Mouse (Mus musculus): ENCODE data around the gene Pnpla2. TPM values are rescaled to one million over a fixed set of nuclear protein-coding genes. Genes with fewer than 3 reads are reported as not detected.
A peak's percentile ranks its signal among the peaks of the same experiment; 100 is the strongest.

The Pnpla2 gene
- polyA plus RNA-seq, 1 experiment = not detected

DNA sequence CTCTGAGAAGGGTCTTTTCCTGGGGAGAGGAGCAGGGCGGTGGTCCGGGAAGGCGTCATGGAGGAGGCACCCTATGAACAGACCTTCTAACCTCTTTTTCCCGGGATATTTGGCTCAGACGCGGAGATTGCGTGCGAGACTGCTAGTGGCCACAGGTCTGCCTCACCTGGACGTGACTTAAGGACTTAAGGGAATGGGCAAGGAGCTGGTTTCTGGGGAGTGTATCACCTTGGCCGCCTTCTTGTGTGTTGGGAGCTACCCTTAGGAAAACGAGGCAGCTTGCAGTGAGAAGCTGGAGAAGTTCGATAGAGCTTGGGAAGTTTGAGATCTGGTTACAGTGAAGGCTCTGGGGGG lies 20.8 kb downstream of the Pnpla2 start:
- WGBS = 9% methylated on average over 12 of the region's 12 CpGs
- no peak overlapping the region for H3K27ac ChIP-seq (ENCODE audit: insufficient read depth, low read depth, low read length)

DNA sequence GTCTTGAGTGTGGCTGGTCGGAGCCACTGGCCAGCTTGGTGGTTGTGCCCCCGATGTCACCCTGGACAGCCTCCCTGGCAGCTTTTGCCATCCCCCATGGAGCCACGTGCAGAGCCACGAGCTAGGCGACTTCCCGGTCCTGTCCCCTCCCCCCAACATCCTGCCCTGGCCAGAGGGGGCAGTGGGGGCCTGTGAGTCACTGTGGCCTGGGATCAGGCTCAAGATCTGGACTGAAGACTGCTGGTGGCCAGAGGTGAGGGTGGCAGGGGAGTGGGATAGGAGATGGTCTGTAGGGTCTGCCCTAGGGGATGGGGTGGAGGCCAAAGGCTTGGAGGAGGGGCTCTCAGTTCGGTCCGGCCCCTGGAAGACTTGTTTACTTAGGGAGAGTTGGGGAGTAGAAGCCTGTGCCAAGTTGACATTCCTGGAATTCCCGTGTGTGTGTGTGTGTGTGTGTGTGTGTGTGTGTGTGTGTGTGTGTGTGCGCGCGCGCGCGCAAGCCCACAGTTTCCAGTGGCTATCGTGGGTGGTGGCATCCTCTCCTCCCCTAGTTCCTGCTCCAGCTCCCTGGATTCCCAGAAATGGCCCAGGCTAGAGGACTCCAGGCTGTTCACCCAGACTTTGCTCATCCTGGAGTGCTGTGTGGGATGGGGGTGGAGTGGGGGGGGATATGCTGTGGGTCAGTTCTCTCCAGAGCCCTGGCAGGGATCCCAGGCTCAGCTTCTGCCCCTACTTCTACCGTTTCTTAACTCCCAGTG lies 21.4 kb downstream of the Pnpla2 start:
- 3% methylated on average over 17 of the region's 17 CpGs for WGBS

More for the DNA sequence above, 20.8 kb downstream of the Pnpla2 start:
- TF ChIP-seq CTCF (IDR thresholded peaks at IDR 0.05; ENCODE audit: insufficient read depth, low read depth, low read length) = no peak
- TF ChIP-seq POLR2A (IDR thresholded peaks at IDR 0.05; ENCODE audit: insufficient read depth, low read depth, low read length) = no peak
- Histone ChIP-seq H3K4me3 (ENCODE audit: insufficient read depth, low read depth, low read length) (peak overlapping the region; percentile 65), H3K4me1 (ENCODE audit: control insufficient read depth, insufficient read depth, low read length) (peaks cover 15% of the 10 kb centered on the region)

GRCm38 (mm10) chr7:141476981-141477370 lies 22.0 kb downstream of the Pnpla2 start:
- H3K27ac ChIP-seq (ENCODE audit: insufficient read depth, low read depth, low read length) = 0 out of 2 replicates have a peak overlapping the region, but pooled peaks have one; percentile 19
- H3K4me3 ChIP-seq (ENCODE audit: insufficient read depth, low read depth, low read length) = no peak overlapping the region
- WGBS = 23% methylated on average over 7 of the region's 7 CpGs

More for the DNA sequence above, 21.4 kb downstream of the Pnpla2 start:
- peak overlapping the region; percentile 43; the same call in 1 of the 2 replicates for H3K27ac ChIP-seq (ENCODE audit: insufficient read depth, low read depth, low read length)
- TF ChIP-seq CTCF (IDR thresholded peaks at IDR 0.05; ENCODE audit: insufficient read depth, low read depth, low read length) (no peak), POLR2A (IDR thresholded peaks at IDR 0.05; ENCODE audit: insufficient read depth, low read depth, low read length) (no peak)
- peaks cover 21% of the 10 kb centered on the region for H3K4me1 ChIP-seq (ENCODE audit: control insufficient read depth, insufficient read depth, low read length)
- H3K4me3 ChIP-seq (ENCODE audit: insufficient read depth, low read depth, low read length) = peak overlapping the region; percentile 65; the same call in 1 of the 2 replicates

GRCm38 (mm10) chr7:141477578-141478269 lies 22.7 kb downstream of the Pnpla2 start:
- TF ChIP-seq POLR2A (IDR thresholded peaks at IDR 0.05; ENCODE audit: insufficient read depth, low read depth, low read length) = no peak
- TF ChIP-seq CTCF (IDR thresholded peaks at IDR 0.05; ENCODE audit: insufficient read depth, low read depth, low read length) = no peak
- Histone ChIP-seq H3K27ac (ENCODE audit: insufficient read depth, low read depth, low read length) (no peak overlapping the region), H3K4me1 (ENCODE audit: control insufficient read depth, insufficient read depth, low read length) (peaks cover 33% of the 10 kb centered on the region), H3K4me3 (ENCODE audit: insufficient read depth, low read depth, low read length) (no peak overlapping the region)
- 68% methylated on average over 4 of the region's 4 CpGs for WGBS

More at GRCm38 (mm10) chr7:141476981-141477370, 22.0 kb downstream of the Pnpla2 start:
- H3K4me1 ChIP-seq (ENCODE audit: control insufficient read depth, insufficient read depth, low read length) = peaks cover 26% of the 10 kb centered on the region
- TF ChIP-seq POLR2A (IDR thresholded peaks at IDR 0.05; ENCODE audit: insufficient read depth, low read depth, low read length) (no peak), CTCF (IDR thresholded peaks at IDR 0.05; ENCODE audit: insufficient read depth, low read depth, low read length) (no peak)

DNA sequence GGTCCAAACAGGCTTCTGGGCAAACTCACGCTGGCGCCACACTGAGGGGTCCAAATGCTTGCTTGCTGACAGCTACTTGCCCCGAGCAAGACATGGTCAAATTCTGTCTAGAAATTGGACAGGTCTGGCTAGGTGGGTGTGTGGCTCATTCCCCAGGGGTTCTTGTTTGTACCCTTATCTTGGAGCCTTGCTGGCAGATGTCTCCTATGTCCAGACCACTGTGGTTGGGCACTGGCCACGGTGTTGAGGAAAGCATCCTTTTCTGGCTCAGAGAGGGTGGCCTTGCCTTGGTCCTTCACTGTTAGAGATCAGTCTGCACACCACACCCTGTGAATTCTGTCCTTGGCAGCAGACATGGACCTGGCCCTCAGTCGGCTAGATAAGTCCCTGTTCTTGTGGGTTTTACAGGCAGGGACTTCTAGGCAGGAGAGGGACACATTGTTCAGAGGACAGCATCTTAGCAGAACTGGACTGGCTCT lies 23.3 kb downstream of the Pnpla2 start:
- no peak for TF ChIP-seq POLR2A (IDR thresholded peaks at IDR 0.05; ENCODE audit: insufficient read depth, low read depth, low read length)
- no peak for TF ChIP-seq CTCF (IDR thresholded peaks at IDR 0.05; ENCODE audit: insufficient read depth, low read depth, low read length)
- H3K27ac ChIP-seq (ENCODE audit: insufficient read depth, low read depth, low read length) = no peak overlapping the region
- peaks cover 34% of the 10 kb centered on the region for H3K4me1 ChIP-seq (ENCODE audit: control insufficient read depth, insufficient read depth, low read length)
- WGBS = 72% methylated on average over 5 of the region's 5 CpGs
- no peak overlapping the region for H3K4me3 ChIP-seq (ENCODE audit: insufficient read depth, low read depth, low read length)

DNA sequence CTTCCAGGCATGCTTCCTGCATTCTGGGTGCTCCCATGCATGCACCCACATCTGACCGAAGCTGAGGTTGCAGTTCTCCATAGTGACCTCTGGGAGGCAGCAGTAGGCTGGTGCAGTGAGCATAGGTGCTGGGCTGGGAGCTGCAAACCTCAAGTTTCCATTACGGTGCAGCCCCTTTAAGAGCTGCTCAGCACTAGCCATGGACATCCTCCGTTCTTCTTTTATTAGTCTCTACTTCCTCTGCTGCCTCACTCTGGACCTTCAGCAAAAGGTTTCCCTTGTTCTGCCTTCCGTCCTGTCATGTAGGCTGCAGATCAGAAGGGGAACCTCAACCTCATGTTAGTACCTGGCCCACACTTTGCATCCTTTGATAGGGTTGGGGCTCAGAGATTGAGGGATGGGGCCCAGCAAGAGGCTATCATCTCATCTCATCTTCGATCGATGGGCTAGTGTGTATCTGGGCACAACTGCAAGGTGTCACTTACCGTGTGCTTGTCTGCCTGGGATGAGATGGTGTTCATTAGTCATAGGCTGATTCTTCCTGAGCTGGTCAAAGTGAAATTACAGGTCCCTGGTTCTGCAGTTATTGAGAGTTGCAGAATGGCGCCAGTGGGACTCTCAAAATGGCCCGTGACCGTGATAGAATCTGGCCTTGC lies 26.0 kb downstream of the Pnpla2 start:
- H3K27ac ChIP-seq (ENCODE audit: insufficient read depth, low read depth, low read length) = no peak overlapping the region
- H3K4me3 ChIP-seq (ENCODE audit: insufficient read depth, low read depth, low read length) = no peak overlapping the region; the same call in 1 of the 2 replicates
- TF ChIP-seq POLR2A (IDR thresholded peaks at IDR 0.05; ENCODE audit: insufficient read depth, low read depth, low read length) (no peak), CTCF (IDR thresholded peaks at IDR 0.05; ENCODE audit: insufficient read depth, low read depth, low read length) (peak; percentile 81)
- WGBS = 6% methylated on average over 10 of the region's 10 CpGs
- peaks cover 28% of the 10 kb centered on the region for H3K4me1 ChIP-seq (ENCODE audit: control insufficient read depth, insufficient read depth, low read length)

DNA sequence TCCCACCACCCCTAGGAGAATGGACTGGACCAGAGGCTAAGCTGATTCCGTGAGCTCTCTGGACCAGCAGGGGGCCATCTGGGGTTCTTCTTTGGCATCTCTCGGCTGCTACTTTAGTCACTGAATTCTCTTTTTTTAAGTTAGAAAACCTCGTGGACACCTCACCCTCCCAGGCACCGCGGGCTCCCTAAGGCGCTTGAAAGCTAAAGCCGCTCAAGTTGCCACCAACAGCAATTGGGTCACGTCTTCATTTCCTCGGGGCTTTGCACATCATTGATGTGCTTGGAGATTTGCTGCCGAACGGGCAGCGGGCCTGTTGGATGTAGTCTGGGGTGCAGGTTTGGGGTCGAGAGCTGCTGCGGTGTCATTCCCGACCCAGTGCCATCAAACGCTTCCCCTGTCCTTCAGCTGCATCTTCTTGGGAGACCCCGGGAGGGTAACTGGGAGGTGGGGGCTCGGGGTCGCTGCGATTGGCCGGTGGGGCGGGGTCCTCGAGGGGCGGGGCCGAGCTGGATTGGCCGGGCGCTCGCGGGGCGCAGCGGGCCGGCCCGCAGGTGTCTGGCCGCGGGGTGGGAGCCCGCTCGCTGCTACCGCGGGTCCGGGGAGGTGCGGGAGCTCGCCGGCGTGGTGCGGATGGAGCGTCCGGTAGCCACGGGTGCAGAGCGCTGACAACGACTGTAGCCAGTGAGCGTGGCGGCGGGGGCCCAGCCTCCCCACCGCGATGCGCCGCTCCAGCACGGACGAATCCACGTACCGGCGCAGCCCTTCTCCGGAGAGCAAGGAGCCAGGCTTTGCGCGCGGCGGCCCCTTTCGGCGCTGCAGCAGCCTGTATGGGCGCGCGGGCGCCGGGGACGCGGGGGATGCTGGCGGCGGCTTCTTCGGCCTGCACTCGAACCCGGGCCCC lies 26.8 kb downstream of the Pnpla2 start:
- H3K27ac ChIP-seq (ENCODE audit: insufficient read depth, low read depth, low read length) = no peak overlapping the region
- peaks cover 20% of the 10 kb centered on the region for H3K4me1 ChIP-seq (ENCODE audit: control insufficient read depth, insufficient read depth, low read length)
- H3K4me3 ChIP-seq (ENCODE audit: insufficient read depth, low read depth, low read length) = peak overlapping the region; percentile 56
- TF ChIP-seq CTCF (IDR thresholded peaks at IDR 0.05; ENCODE audit: insufficient read depth, low read depth, low read length) (no peak), POLR2A (IDR thresholded peaks at IDR 0.05; ENCODE audit: insufficient read depth, low read depth, low read length) (no peak)
- WGBS = 2% methylated on average over 81 of the region's 81 CpGs

DNA sequence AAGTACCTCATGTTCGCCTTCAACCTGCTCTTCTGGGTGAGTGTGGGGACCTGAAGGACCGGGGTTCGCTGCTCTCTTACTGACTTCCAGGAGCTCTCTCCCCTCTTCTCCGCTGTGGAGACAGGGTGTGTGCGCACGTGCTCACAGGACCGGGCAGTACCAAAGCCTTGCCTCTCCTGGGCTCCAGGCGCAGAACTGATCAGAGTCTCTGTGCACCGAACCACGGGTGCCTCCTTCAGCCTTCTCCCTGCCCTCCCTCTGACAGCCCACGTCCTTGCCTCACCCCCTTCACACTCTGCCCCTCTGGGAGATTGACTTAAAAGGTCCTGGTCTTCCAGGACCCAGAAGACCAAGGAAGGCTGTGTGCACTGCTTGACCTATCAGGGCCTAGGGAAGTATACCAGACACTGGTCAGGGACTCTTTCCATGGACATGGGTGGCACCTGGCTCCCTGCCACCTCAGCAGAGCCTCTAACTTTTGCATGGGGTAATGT lies 27.6 kb downstream of the Pnpla2 start:
- Histone ChIP-seq H3K4me1 (ENCODE audit: control insufficient read depth, insufficient read depth, low read length) (peaks cover 19% of the 10 kb centered on the region), H3K27ac (ENCODE audit: insufficient read depth, low read depth, low read length) (no peak overlapping the region), H3K4me3 (ENCODE audit: insufficient read depth, low read depth, low read length) (peak overlapping the region; percentile 56)
- 9% methylated on average over 11 of the region's 11 CpGs for WGBS
- TF ChIP-seq POLR2A (IDR thresholded peaks at IDR 0.05; ENCODE audit: insufficient read depth, low read depth, low read length) (no peak), CTCF (IDR thresholded peaks at IDR 0.05; ENCODE audit: insufficient read depth, low read depth, low read length) (no peak)
